Mouse (Mus musculus): ENCODE data around the gene Oit1. TPM values are rescaled to one million over a fixed set of nuclear protein-coding genes. Genes with fewer than 3 reads are reported as not detected.

The Oit1 gene
- 0.30 TPM for polyA plus RNA-seq (2017; shearing (Covaris generic))

DNA sequence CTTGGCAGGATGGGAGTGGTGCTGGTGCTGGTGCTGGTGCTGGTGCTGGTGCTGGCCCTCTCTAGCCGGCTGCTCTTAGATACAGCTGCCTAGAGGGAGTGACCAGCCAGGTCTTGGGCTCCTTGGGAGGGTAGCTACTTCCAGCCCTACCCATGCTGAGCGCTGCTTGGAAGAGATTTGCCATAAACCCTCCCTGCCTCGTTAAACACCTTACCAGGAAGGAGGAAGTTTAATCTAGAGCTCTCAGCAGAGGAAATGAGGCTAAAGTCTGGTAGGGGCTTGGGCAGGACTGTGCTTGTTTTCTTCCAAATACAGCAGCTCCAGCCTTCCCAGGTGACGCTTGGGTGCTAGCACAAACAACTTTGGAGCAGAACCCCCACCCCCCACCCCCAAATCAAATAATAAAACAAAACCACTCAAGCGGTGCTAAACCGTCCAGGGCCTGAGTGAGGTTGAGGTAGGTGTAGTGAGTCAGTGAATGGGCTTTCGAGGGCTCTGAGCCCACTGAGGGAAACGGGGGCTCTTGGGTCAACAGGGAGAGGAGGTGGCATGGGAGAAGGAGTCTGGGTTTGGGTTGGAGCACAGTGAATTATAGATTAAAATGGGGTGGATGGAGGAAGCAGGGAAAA lies at the start of gene Oit1:
Gene Oit1, minus strand, starts transcription at position 70 of the 629 bp plus-strand sequence.

DNA sequence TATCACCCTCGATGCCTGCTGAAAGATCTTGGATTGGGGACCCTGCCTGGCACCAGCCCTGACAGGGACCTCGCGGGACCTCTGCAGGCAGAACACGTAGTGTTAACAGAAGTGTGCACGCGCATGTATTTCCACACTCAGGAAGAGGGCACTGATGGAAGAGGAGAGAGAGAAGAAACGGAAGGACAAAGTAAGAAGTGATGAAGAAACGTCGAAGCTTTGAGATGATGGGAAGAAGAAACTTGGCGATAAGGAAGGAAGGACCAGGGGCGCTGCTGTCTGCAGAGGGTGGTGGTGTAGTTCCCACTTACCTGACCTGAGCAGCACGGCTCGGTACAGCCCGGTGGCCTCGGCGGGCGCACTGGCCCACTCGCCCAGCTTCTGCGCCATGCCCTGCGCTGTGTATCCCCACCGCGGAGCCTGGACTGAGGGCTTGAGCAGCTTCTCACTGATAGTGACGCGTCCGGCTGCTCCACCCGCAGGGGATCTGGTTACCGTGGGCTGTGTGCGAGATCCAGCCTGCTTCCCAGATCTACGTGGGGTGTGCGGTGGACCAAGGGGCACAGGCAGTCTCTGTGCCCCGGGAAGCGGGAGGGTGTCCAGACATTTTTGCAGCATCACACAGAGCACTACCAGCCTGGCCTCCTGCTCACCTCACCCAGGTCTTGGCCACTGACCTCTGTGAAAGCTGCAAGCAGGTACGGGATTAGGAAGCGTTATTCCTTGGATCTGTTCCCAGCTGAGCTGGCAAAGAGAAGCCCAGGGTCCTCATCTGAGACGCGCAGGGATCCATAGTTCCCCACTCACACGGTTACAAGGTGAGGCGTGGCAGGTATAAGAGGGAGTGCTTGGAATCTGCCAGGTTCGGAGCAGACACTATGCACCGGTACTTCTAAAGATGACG lies 61.1 kb downstream of the Oit1 start, which contains the start of gene Fam107a:
Gene Fam107a, minus strand, starts transcription at position 830 of the 904 bp plus-strand sequence.

Other genes starting within 250 kb of the Oit1 start
- gene Pdhb, start 205.7 kb downstream of the Oit1 start, polyA plus RNA-seq (2017; shearing (Covaris generic)): 149 TPM
- gene Kctd6, start 164.6 kb downstream of the Oit1 start, polyA plus RNA-seq (2017; shearing (Covaris generic)): 15.5 TPM
- gene Acox2, start 119.4 kb downstream of the Oit1 start, polyA plus RNA-seq (2017; shearing (Covaris generic)): not detected
- 0.23 TPM for gene Fam107a, start 60.7 kb downstream of the Oit1 start, polyA plus RNA-seq (2017; shearing (Covaris generic))